Mouse (Mus musculus): ENCODE data around the gene Scgb1c1. TPM values are rescaled to one million over a fixed set of nuclear protein-coding genes. Genes with fewer than 3 reads are reported as not detected.
A peak's percentile ranks its signal among the peaks of the same experiment; 100 is the strongest.
"Not testable (repeated sequence)": the region's sequence is repeated elsewhere in the genome, so short reads cannot be mapped to it uniquely, and the experiment has no call there.

Scgb1c1 gene
- polyA plus RNA-seq, 1 experiment from 2014 or later = not detected

GRCm38 (mm10) chr7:140859997-140860396 is 14.7 kb downstream of the Scgb1c1 start:
- no peak for ATAC-seq (ENCODE audit: low FRiP score)
- H3K4me3 ChIP-seq (replicated peaks) = no peak overlapping the region
- 81% methylated on average over 6 of the region's 6 CpGs for WGBS
- H3K27me3 ChIP-seq = no peaks in the 10 kb centered on the region
- no peak overlapping the region for H3K9ac ChIP-seq
- H3K4me2 ChIP-seq = no peak overlapping the region
- no peaks in the 10 kb centered on the region for H3K9me3 ChIP-seq
- H3K27ac ChIP-seq = no peak overlapping the region
- H3K4me1 ChIP-seq = peaks cover 29% of the 10 kb centered on the region
- peaks cover 62% of the 10 kb centered on the region for H3K36me3 ChIP-seq (replicated peaks)

- peaks cover 63% of the 10 kb centered on the region for H3K36me3 ChIP-seq (replicated peaks)
- H3K27me3 ChIP-seq = no peaks in the 10 kb centered on the region
- no peak overlapping the region for H3K9ac ChIP-seq
- ATAC-seq (ENCODE audit: low FRiP score) = no peak
- H3K4me2 ChIP-seq = no peak overlapping the region
- H3K9me3 ChIP-seq = no peaks in the 10 kb centered on the region
- 94% methylated on average over 5 of the region's 5 CpGs for WGBS
- H3K4me3 ChIP-seq (replicated peaks) = no peak overlapping the region
- no peak overlapping the region for H3K27ac ChIP-seq
- H3K4me1 ChIP-seq = peaks cover 22% of the 10 kb centered on the region
These were observed 15.4 kb downstream of the Scgb1c1 start for GRCm38 (mm10) chr7:140860728-140861127.

GRCm38 (mm10) chr7:140864761-140865160 is 19.4 kb downstream of the Scgb1c1 start:
- Histone ChIP-seq H3K4me2 (no peak overlapping the region), H3K4me3 (replicated peaks) (no peak overlapping the region), H3K27me3 (no peaks in the 10 kb centered on the region), H3K27ac (no peak overlapping the region), H3K4me1 (0 out of 2 replicates have a peak, but pooled peaks cover under 1% of the 10 kb centered on the region), H3K36me3 (replicated peaks) (peaks cover 65% of the 10 kb centered on the region), H3K9me3 (no peaks in the 10 kb centered on the region), H3K9ac (no peak overlapping the region)
- ATAC-seq (ENCODE audit: low FRiP score) = no peak
- WGBS = 95% methylated on average over 12 of the region's 12 CpGs

GRCm38 (mm10) chr7:140874224-140874623 is 28.9 kb downstream of the Scgb1c1 start:
- H3K9me3 ChIP-seq = no peaks in the 10 kb centered on the region
- H3K27ac ChIP-seq = no peak overlapping the region
- WGBS = 87% methylated on average over 4 of the region's 4 CpGs
- H3K4me1 ChIP-seq = no peaks in the 10 kb centered on the region
- no peaks in the 10 kb centered on the region for H3K27me3 ChIP-seq
- ATAC-seq (ENCODE audit: low FRiP score) = no peak
- no peak overlapping the region for H3K4me3 ChIP-seq (replicated peaks)
- H3K4me2 ChIP-seq = no peak overlapping the region
- no peak overlapping the region for H3K9ac ChIP-seq
- peaks cover 39% of the 10 kb centered on the region for H3K36me3 ChIP-seq (replicated peaks)

GRCm38 (mm10) chr7:140877364-140877763 is 32.0 kb downstream of the Scgb1c1 start:
- peaks cover 33% of the 10 kb centered on the region for H3K36me3 ChIP-seq (replicated peaks)
- 92% methylated on average over 6 of the region's 6 CpGs for WGBS
- H3K9ac ChIP-seq = no peak overlapping the region; the same call in 1 of the 2 replicates
- H3K9me3 ChIP-seq = no peaks in the 10 kb centered on the region
- peaks cover 7% of the 10 kb centered on the region for H3K4me1 ChIP-seq
- H3K27me3 ChIP-seq = no peaks in the 10 kb centered on the region
- no peak for ATAC-seq (ENCODE audit: low FRiP score)
- no peak overlapping the region for H3K4me3 ChIP-seq (replicated peaks)
- no peak overlapping the region for H3K4me2 ChIP-seq
- H3K27ac ChIP-seq = no peak overlapping the region

- no peak overlapping the region for H3K4me2 ChIP-seq
- no peaks in the 10 kb centered on the region for H3K27me3 ChIP-seq
- H3K4me3 ChIP-seq (replicated peaks) = no peak overlapping the region
- no peak overlapping the region for H3K9ac ChIP-seq
- no peak for ATAC-seq (ENCODE audit: low FRiP score)
- H3K36me3 ChIP-seq (replicated peaks) = peaks cover 30% of the 10 kb centered on the region
- H3K4me1 ChIP-seq = peaks cover 17% of the 10 kb centered on the region
- 92% methylated on average over 7 of the region's 7 CpGs for WGBS
- no peaks in the 10 kb centered on the region for H3K9me3 ChIP-seq
- H3K27ac ChIP-seq = no peak overlapping the region
These were observed 34.0 kb downstream of the Scgb1c1 start for GRCm38 (mm10) chr7:140879355-140879754.

- H3K4me2 ChIP-seq = peak overlapping the region; percentile 66; the same call in 1 of the 2 replicates
- no peak for ATAC-seq (ENCODE audit: low FRiP score)
These were observed 35.1 kb downstream of the Scgb1c1 start for GRCm38 (mm10) chr7:140880419-140880818.

GRCm38 (mm10) chr7:140880865-140881515 is 35.6 kb downstream of the Scgb1c1 start:
- no peaks in the 10 kb centered on the region for H3K27me3 ChIP-seq

More at GRCm38 (mm10) chr7:140880419-140880818, 35.1 kb downstream of the Scgb1c1 start:
- H3K9me3 ChIP-seq = no peaks in the 10 kb centered on the region
- H3K9ac ChIP-seq = no peak overlapping the region
- H3K27ac ChIP-seq = no peak overlapping the region
- H3K4me1 ChIP-seq = peaks cover 17% of the 10 kb centered on the region
- H3K4me3 ChIP-seq (replicated peaks) = no peak overlapping the region
- no peaks in the 10 kb centered on the region for H3K27me3 ChIP-seq
- peaks cover 22% of the 10 kb centered on the region for H3K36me3 ChIP-seq (replicated peaks)
- 91% methylated on average over 3 of the region's 3 CpGs for WGBS

GRCm38 (mm10) chr7:140881696-140882468 is 36.5 kb downstream of the Scgb1c1 start, which contains the start of the genes Psmd13 and Sirt3:
Gene Psmd13 (plus strand): TSS chr7:140881968.
Gene Sirt3 (minus strand): TSS chr7:140882309.
- peak; percentile 96 for ATAC-seq (ENCODE audit: low FRiP score)
- Histone ChIP-seq H3K9ac (peak within 1 kb of the TSS; percentile 83), H3K4me1 (peaks cover 17% of the 10 kb centered on the region), H3K9me3 (no peaks in the 10 kb centered on the region), H3K27ac (peak within 1 kb of the TSS; percentile 84), H3K27me3 (no peaks in the 10 kb centered on the region), H3K36me3 (replicated peaks) (peaks cover 21% of the 10 kb centered on the region), H3K4me2 (peak within 1 kb of the TSS; percentile 66), H3K4me3 (replicated peaks) (peak within 1 kb of the TSS; percentile 95)
- WGBS = under 1% methylated on average over 57 of the region's 59 CpGs

More at GRCm38 (mm10) chr7:140880865-140881515, 35.6 kb downstream of the Scgb1c1 start:
- Histone ChIP-seq H3K4me1 (peaks cover 17% of the 10 kb centered on the region), H3K36me3 (replicated peaks) (peaks cover 20% of the 10 kb centered on the region), H3K4me3 (replicated peaks) (peak overlapping the region; percentile 95), H3K4me2 (peak overlapping the region; percentile 66), H3K9ac (peak overlapping the region; percentile 83), H3K9me3 (no peaks in the 10 kb centered on the region), H3K27ac (no peak overlapping the region)
- no peak for ATAC-seq (ENCODE audit: low FRiP score)
- WGBS = 32% methylated on average over 8 of the region's 8 CpGs

GRCm38 (mm10) chr7:140882469-140882803 is 37.1 kb downstream of the Scgb1c1 start:
- H3K4me2 ChIP-seq = peak overlapping the region; percentile 66
- under 1% methylated on average over 12 of the region's 12 CpGs for WGBS
- no peaks in the 10 kb centered on the region for H3K27me3 ChIP-seq
- H3K36me3 ChIP-seq (replicated peaks) = peaks cover 21% of the 10 kb centered on the region
- H3K9me3 ChIP-seq = no peaks in the 10 kb centered on the region
- peak overlapping the region; percentile 83 for H3K9ac ChIP-seq
- ATAC-seq (ENCODE audit: low FRiP score) = peak; percentile 73
- peak overlapping the region; percentile 95 for H3K4me3 ChIP-seq (replicated peaks)
- peaks cover 17% of the 10 kb centered on the region for H3K4me1 ChIP-seq
- H3K27ac ChIP-seq = peak overlapping the region; percentile 69

GRCm38 (mm10) chr7:140890636-140891035 is 45.3 kb downstream of the Scgb1c1 start:
- not testable (repeated sequence) for H3K27ac ChIP-seq; H3K27me3 ChIP-seq; H3K4me1 ChIP-seq; H3K9me3 ChIP-seq; H3K4me2 ChIP-seq; H3K4me3 ChIP-seq (replicated peaks); ATAC-seq (ENCODE audit: low FRiP score); H3K9ac ChIP-seq
- H3K36me3 ChIP-seq (replicated peaks) = peaks cover 78% of the 10 kb centered on the region
- WGBS = 96% methylated on average over 16 of the region's 16 CpGs

- no peaks in the 10 kb centered on the region for H3K27me3 ChIP-seq
- H3K9ac ChIP-seq = no peak overlapping the region
- H3K36me3 ChIP-seq (replicated peaks) = peaks cover 81% of the 10 kb centered on the region
- no peak overlapping the region for H3K4me2 ChIP-seq
- no peak overlapping the region for H3K4me3 ChIP-seq (replicated peaks)
- 90% methylated on average over 7 of the region's 7 CpGs for WGBS
- no peak for ATAC-seq (ENCODE audit: low FRiP score)
- H3K9me3 ChIP-seq = no peaks in the 10 kb centered on the region
- H3K27ac ChIP-seq = no peak overlapping the region
- H3K4me1 ChIP-seq = no peaks in the 10 kb centered on the region
These were observed 48.7 kb downstream of the Scgb1c1 start for GRCm38 (mm10) chr7:140894031-140894430.
